Mouse (Mus musculus): Measurements from ENCODE around the gene Fam217b.

GRCm38 (mm10) chr2:178471546-178472480 is 57.5 kb downstream of the Fam217b start:
- no peak for TF ChIP-seq CTCF (IDR thresholded peaks at IDR 0.05; ENCODE audit: borderline replicate concordance, extremely low read depth, insufficient read depth, insufficient read length)
- no peak for TF ChIP-seq POLR2A (IDR thresholded peaks at IDR 0.05; ENCODE audit: borderline replicate concordance, extremely low read depth, insufficient read depth, insufficient read length, poor library complexity, severe bottlenecking)
